In the genomic region with DNA sequence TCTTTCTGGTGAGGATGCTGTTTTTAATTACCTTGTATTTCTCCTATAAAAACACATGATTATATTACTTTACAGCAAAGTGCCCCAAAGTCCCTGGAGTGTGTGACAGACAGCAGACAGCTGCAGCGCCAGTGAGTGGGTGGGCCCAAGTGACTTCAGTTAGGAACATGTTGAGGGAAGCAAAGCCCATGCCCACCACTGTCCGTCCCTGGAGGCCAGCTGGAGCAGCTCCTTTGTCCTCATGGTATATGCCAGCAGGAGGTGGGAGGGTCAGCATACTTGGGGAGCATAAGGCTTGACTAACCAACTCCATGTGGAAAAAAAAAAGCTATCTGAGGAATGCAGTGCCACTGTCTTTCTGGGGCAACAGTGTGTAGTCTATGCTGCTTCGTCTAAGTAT, we compare ENCODE assay signal across 16 mouse cellular contexts.
DNase-seq lines count a peak whose midpoint lies in the region; ATAC-seq and TF ChIP-seq lines count a peak whose summit lies in the region.
"Had no signal": no experiment of that assay in that cellular context is flagged by ENCODE, and none has a peak within 500 bp of the region (broad histone marks: within the 10 kb centered on the region; RNA-seq: fewer than 3 reads in every experiment).

No protein-coding gene starts in this region.

- H3K27ac ChIP-seq in gastrocnemius, adult 2 months = no peak overlapping the region; the same call in 1 of the 2 replicates
- H3K27ac ChIP-seq in spleen, adult 2 months (ENCODE audit: insufficient read depth, low read length) = peak overlapping the region; percentile 82
- H3K27ac ChIP-seq in limb, embryonic 12.5 days = peak overlapping the region; percentile 74
- H3K27ac ChIP-seq: hindbrain, embryonic 15.5 days; liver, embryonic 13.5 days had no signal

- no peak for TF ChIP-seq CTCF in gastrocnemius, adult 2 months (IDR thresholded peaks at IDR 0.05)
- TF ChIP-seq CTCF in spleen, adult 2 months (IDR thresholded peaks at IDR 0.05; ENCODE audit: extremely low read depth, insufficient read depth, insufficient read length, insufficient replicate concordance) = no peak
- TF ChIP-seq CTCF in lung, adult 2 months (IDR thresholded peaks at IDR 0.05; ENCODE audit: insufficient read depth, low read length) = no peak

- no peak for TF ChIP-seq POLR2A in spleen, adult 2 months (IDR thresholded peaks at IDR 0.05; ENCODE audit: low read depth, low read length)
- no peak for TF ChIP-seq POLR2A in lung, adult 2 months (IDR thresholded peaks at IDR 0.05; ENCODE audit: borderline replicate concordance, extremely low read depth, low read depth, low read length)

- no peak overlapping the region for H3K9ac ChIP-seq in limb, embryonic 12.5 days (replicated peaks)
- H3K9ac ChIP-seq: hindbrain, embryonic 15.5 days; liver, embryonic 13.5 days had no signal

- peak; percentile 17 for DNase-seq in gastrocnemius, adult 2 months
- DNase-seq in gastrocnemius, postnatal 4 days (ENCODE audit: low spot score in 2 of 2) = no peak
- no peak for DNase-seq in spleen, adult 2 months (ENCODE audit: low read depth in 1 of 2, low spot score in 2 of 2)
- no peak for DNase-seq in spleen, adult 18-20 months
- DNase-seq in lung, adult 2 months = no peak
- DNase-seq in cerebellum, postnatal 10 days = no peak
- DNase-seq in right cerebral cortex, postnatal 25 days = no peak
- DNase-seq: cerebellum, adult 8-10 months; gastrocnemius, postnatal 10 days; kidney, adult 8-10 months; liver, embryonic 13.5 days; lung, postnatal 14 days had no signal

- H3K36me3 ChIP-seq in spleen, adult 2 months (ENCODE audit: control insufficient read depth, insufficient read depth, low read length) = no peaks in the 10 kb centered on the region
- peaks cover 82% of the 10 kb centered on the region for H3K36me3 ChIP-seq in limb, embryonic 12.5 days

- 0 out of 2 replicates have a peak, but pooled peaks have one; percentile 50 for ATAC-seq in limb, embryonic 12.5 days (ENCODE audit: insufficient number of reproducible peaks, insufficient read depth, low FRiP score, low TSS enrichment, low read depth)
- ATAC-seq: forebrain, embryonic 14.5 days had no signal

- H3K27me3 ChIP-seq in spleen, adult 2 months (ENCODE audit: control insufficient read depth, insufficient read depth, low read length) = no peaks in the 10 kb centered on the region
- no peaks in the 10 kb centered on the region; the same call in none of the 2 replicates for H3K27me3 ChIP-seq in limb, embryonic 12.5 days
- H3K27me3 ChIP-seq: hindbrain, embryonic 15.5 days; liver, embryonic 13.5 days had no signal

- intact Hi-C loops in gastrocnemius, adult 2 months (cut with DNase I) = loop anchor here (5.0 kb wide), 1 partner anchor 62 kb away; no protein-coding TSS in a partner anchor

- WGBS in spleen, adult 2 months = 59% methylated on average over 3 of the region's 3 CpGs
- 46% methylated on average over 3 of the region's 3 CpGs for WGBS in limb, embryonic 12.5 days
- WGBS in lung, adult 2 months = 72% methylated on average over 3 of the region's 3 CpGs

- H3K9me3 ChIP-seq in limb, embryonic 12.5 days = no peaks in the 10 kb centered on the region
- H3K9me3 ChIP-seq: hindbrain, embryonic 15.5 days; liver, embryonic 13.5 days had no signal

- H3K4me1 ChIP-seq in spleen, adult 2 months (ENCODE audit: control insufficient read depth, insufficient read depth, insufficient read length) = peaks cover 27% of the 10 kb centered on the region; the same call in 1 of the 2 replicates
- peaks cover 30% of the 10 kb centered on the region for H3K4me1 ChIP-seq in limb, embryonic 12.5 days (replicated peaks)
- no peaks in the 10 kb centered on the region for H3K4me1 ChIP-seq in lung, adult 2 months (ENCODE audit: control insufficient read depth, insufficient read depth, low read length)
- H3K4me1 ChIP-seq: liver, embryonic 13.5 days had no signal

- H3K4me3 ChIP-seq in gastrocnemius, adult 2 months = no peak overlapping the region
- no peak overlapping the region for H3K4me3 ChIP-seq in spleen, adult 2 months (ENCODE audit: extremely low read depth, insufficient read depth, insufficient read length)
- no peak overlapping the region for H3K4me3 ChIP-seq in limb, embryonic 12.5 days (replicated peaks)
- no peak overlapping the region for H3K4me3 ChIP-seq in lung, adult 2 months (replicated peaks; ENCODE audit: extremely low read depth, low read depth, low read length)
- H3K4me3 ChIP-seq: hindbrain, embryonic 15.5 days; liver, embryonic 13.5 days had no signal

- H3K4me2 ChIP-seq in limb, embryonic 12.5 days = no peak overlapping the region
- H3K4me2 ChIP-seq: hindbrain, embryonic 15.5 days; liver, embryonic 13.5 days; midbrain, embryonic 11.5 days had no signal
